Mouse (Mus musculus) midbrain, postnatal 0 days (tissue): Measurements from ENCODE around the gene Amer3. TPM values are rescaled to one million over a fixed set of nuclear protein-coding genes. Genes with fewer than 3 reads are reported as not detected.

Experiments
- ATAC-seq: fragments of 200-750 bp; cut with Nextera tagmentation; 2 replicates; pipeline ENCODE4 v1.8.0; 2017; ENCODE audit warnings: moderate number of reproducible peaks, mild to moderate bottlenecking, moderate TSS enrichment, moderate library complexity; ENCODE audit not compliant: low FRiP score
- DNase-seq: peaks from one replicate; pipeline ENCODE4 v3.0.0-alpha.2; 2015; ENCODE audit warnings: low spot score
- H3K27ac ChIP-seq: fragments of 300-500 bp; sonication (generic); 2 replicates; pipeline ENCODE4 v1.5.1; 2014; ENCODE audit warnings: low read depth, mild to moderate bottlenecking, low read length, mixed read lengths
- H3K27me3 ChIP-seq: fragments of 300-500 bp; sonication (generic); 2 replicates; pipeline ENCODE4 v1.6.1; 2014; ENCODE audit warnings: low read length, control low read depth, mixed read lengths; ENCODE audit not compliant: insufficient read depth
- H3K36me3 ChIP-seq: fragments of 300-500 bp; sonication (generic); 2 replicates; pipeline ENCODE4 v1.6.1; 2014; ENCODE audit warnings: low read length, control low read depth, mixed read lengths; ENCODE audit not compliant: insufficient read depth
- H3K4me1 ChIP-seq: fragments of 300-500 bp; sonication (generic); 2 replicates; pipeline ENCODE4 v1.6.1; 2014; ENCODE audit warnings: mild to moderate bottlenecking, control low read depth, antibody characterized with exemption, low read length, mixed read lengths; ENCODE audit not compliant: insufficient read depth
- H3K4me2 ChIP-seq: fragments of 300-500 bp; sonication (generic); 2 replicates; pipeline ENCODE4 v1.6.1; 2014; ENCODE audit warnings: low read depth, mild to moderate bottlenecking, low read length, mixed read lengths; ENCODE audit not compliant: poor library complexity, severe bottlenecking
- H3K4me3 ChIP-seq: fragments of 300-500 bp; sonication (generic); 2 replicates; pipeline ENCODE4 v1.5.1; 2014; ENCODE audit warnings: low read depth, mild to moderate bottlenecking, low read length, moderate library complexity
- H3K9ac ChIP-seq: fragments of 300-500 bp; sonication (generic); replicated peaks from 2 replicates; pipeline ENCODE4 v1.6.1; 2014; ENCODE audit warnings: mild to moderate bottlenecking, low read length, moderate library complexity, mixed read lengths; ENCODE audit not compliant: poor library complexity, severe bottlenecking
- H3K9me3 ChIP-seq: fragments of 300-500 bp; sonication (generic); 2 replicates; pipeline ENCODE4 v1.6.1; 2016; ENCODE audit warnings: low read length, control low read depth
- CTCF ChIP-seq: IDR thresholded peaks from 2 replicates; pipeline ENCODE4 v1.5.1; 2016; ENCODE audit warnings: antibody characterized with exemption, mild to moderate bottlenecking
- WGBS: fragments of 180-500 bp; shearing (Covaris S2); extraction: QIAGEN DNeasy Blood & Tissue Kit; methylation state at CpG from one replicate; pipeline ENCODE4 v1.1.7; 2014; 5-methylcytosine and 5-hydroxymethylcytosine counted together
- polyA plus RNA-seq: library from polyadenylated mRNA; unstranded; fragments of >200 nt; fragmentation: Nextera tagmentation; extraction: Ambion mirVana; gene quantifications from 2 replicates; pipeline ENCODE4 v1.2.1, GENCODE M21; 2015
- total RNA-seq: library from RNA; depleted of rRNA; stranded (reverse); fragments of >200 nt; gene quantifications from 2 replicates; pipeline ENCODE4 v1.2.3, GENCODE M21; 2014

The Amer3 gene
- total and polyA plus RNA-seq, 2 experiments from 2014 or later: 23.6 to 62.3 TPM

DNA sequence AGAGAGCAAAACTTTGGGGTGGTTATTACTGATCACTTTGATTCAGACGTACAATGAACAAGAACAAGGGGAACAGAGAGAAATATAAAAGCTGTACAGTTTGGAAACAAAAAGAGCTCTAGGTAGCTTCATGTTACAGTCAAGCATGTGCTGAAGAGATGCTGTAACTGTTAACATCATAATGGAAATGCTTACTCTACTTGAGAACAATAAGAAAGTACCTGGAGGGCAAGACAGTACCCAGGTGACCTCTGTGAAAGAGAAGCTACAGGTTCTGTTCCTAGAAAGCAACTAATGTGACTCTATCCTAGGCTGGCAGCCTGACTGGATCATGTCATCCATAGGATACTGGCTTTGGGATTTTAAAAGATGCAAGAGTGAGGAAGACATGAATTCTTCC is 32.4 kb upstream of the Amer3 start:
- no peak for TF ChIP-seq CTCF
- DNase-seq (no peak), ATAC-seq (no peak)
- H3K36me3 ChIP-seq: no peaks in the 10 kb centered on the region
- no peak overlapping the region for H3K4me2 ChIP-seq
- H3K27me3 ChIP-seq: no peaks in the 10 kb centered on the region
- H3K9ac ChIP-seq: no peak overlapping the region
- WGBS: 69% methylated on average over 1 of the region's 1 CpGs
- H3K4me3 ChIP-seq: no peak overlapping the region
- no peaks in the 10 kb centered on the region for H3K4me1 ChIP-seq
- no peak overlapping the region for H3K27ac ChIP-seq
- no peaks in the 10 kb centered on the region for H3K9me3 ChIP-seq

DNA sequence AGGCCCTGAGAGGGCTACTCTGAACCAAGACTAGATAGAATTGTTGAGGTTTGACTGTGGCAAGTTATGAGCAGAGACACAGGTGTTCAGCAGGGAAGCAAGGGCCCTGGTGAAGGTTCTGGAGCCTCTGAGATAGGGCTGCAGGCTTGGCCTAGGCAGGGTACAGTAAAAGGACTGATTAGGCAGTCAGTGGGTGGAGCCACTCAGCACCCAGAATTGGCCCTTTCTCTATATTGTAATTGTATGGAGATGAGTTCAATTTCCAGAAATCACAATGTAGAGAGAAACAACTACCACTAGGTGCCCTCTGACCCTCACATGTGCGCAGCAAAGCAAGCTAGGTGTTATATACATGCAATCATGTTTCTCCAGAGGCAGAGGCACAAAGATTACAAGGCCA is 25.8 kb upstream of the Amer3 start:
- ATAC-seq: no peak
- H3K27ac ChIP-seq: no peak overlapping the region
- H3K4me2 ChIP-seq: no peak overlapping the region
- H3K36me3 ChIP-seq: no peaks in the 10 kb centered on the region
- no peaks in the 10 kb centered on the region for H3K4me1 ChIP-seq
- no peak for TF ChIP-seq CTCF
- no peak overlapping the region for H3K9ac ChIP-seq
- H3K27me3 ChIP-seq: no peaks in the 10 kb centered on the region
- WGBS: 97% methylated on average over 1 of the region's 1 CpGs
- no peaks in the 10 kb centered on the region for H3K9me3 ChIP-seq
- DNase-seq: no peak
- H3K4me3 ChIP-seq: no peak overlapping the region

DNA sequence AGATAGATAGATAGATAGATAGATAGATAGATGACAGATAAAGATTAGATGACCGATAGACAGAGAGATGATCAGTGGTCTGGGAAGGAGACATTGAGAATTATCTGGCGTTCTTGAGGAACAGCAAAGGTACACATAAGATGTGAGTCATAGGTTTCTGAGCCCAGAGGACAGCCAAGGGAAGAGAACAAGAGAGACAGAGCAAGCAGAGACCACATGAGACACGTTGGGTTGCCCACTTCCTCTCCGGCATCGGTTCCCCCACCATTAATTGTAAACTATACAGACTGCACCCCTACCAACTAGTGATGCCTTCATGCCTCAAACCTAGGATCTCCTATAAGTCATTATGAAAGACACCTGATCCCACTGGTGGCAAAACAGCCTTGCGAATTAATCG is 25.2 kb upstream of the Amer3 start:
- Histone ChIP-seq H3K36me3 (no peaks in the 10 kb centered on the region), H3K4me1 (no peaks in the 10 kb centered on the region), H3K9ac (no peak overlapping the region), H3K4me2 (no peak overlapping the region), H3K9me3 (no peaks in the 10 kb centered on the region), H3K27ac (no peak overlapping the region), H3K27me3 (no peaks in the 10 kb centered on the region), H3K4me3 (no peak overlapping the region)
- no peak for DNase-seq
- no peak for TF ChIP-seq CTCF
- WGBS: 90% methylated on average over 7 of the region's 7 CpGs
- ATAC-seq: no peak

DNA sequence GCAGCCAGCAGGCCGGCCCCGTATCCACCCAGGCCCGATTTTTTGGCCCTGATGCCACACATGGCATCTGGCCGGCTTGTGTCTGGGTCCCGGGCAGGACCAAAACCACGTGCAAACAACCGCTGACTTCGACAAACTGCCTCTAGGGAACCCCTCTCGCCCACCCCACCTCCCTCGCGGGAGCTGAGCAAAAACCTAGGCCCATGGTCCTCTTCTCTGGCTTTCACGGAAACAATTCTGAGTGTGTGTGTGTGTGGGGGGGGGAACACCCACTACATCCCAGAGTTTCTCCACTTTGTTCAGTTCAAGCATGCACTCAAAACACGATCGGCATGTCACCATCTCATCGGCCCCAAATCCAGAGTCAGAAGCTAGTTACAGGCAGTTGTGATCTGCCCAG is 18.6 kb upstream of the Amer3 start, which contains the start of gene Prss40:
Gene Prss40 (minus strand): TSS at position 101 of the 400 bp plus-strand sequence.
- no peaks in the 10 kb centered on the region for H3K27me3 ChIP-seq
- 92% methylated on average over 15 of the region's 15 CpGs for WGBS
- no peak for TF ChIP-seq CTCF
- no peak within 1 kb of the TSS for H3K4me3 ChIP-seq
- H3K36me3 ChIP-seq: no peaks in the 10 kb centered on the region
- H3K27ac ChIP-seq: no peak within 1 kb of the TSS
- no peak within 1 kb of the TSS for H3K9ac ChIP-seq
- H3K4me2 ChIP-seq: no peak within 1 kb of the TSS
- DNase-seq (no peak), ATAC-seq (no peak)
- no peaks in the 10 kb centered on the region for H3K4me1 ChIP-seq
- H3K9me3 ChIP-seq: no peaks in the 10 kb centered on the region

DNA sequence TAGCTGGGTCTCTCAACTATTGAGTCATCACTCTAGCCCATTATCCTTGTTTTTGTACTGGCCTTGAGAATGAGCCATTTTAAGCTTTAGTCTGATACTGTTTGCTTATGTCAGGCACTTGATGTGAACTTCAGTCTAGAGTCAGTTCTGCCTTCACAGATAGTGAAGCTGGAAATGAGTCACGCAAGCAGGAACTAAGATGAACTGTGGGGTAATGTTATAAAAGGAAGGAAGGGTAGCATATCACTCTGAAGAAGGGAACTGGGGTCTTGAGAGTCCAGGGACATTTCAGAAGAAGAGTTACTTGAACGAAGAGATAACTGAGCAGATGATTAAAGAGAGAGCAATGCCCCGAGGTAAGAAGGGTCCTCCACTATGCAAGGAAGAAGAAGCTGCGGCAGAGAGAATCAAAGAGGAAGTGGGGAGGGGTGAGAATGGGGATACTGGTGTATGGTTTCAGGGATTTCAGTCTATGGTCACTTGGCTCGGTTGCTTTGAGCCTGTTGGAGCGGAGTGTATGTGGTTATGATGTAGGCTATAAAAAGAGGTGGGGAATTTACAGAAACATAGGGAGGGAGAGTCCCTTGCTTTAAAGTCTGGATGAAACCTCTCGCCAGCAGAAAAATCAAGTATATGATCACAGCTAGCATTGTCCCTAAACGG is 14.9 kb upstream of the Amer3 start:
- Histone ChIP-seq H3K4me2 (no peak overlapping the region), H3K4me1 (no peaks in the 10 kb centered on the region), H3K27ac (no peak overlapping the region), H3K36me3 (no peaks in the 10 kb centered on the region), H3K9me3 (no peaks in the 10 kb centered on the region), H3K9ac (no peak overlapping the region), H3K27me3 (no peaks in the 10 kb centered on the region), H3K4me3 (no peak overlapping the region)
- DNase-seq (no peak), ATAC-seq (no peak)
- WGBS: 86% methylated on average over 8 of the region's 8 CpGs
- TF ChIP-seq CTCF: no peak

DNA sequence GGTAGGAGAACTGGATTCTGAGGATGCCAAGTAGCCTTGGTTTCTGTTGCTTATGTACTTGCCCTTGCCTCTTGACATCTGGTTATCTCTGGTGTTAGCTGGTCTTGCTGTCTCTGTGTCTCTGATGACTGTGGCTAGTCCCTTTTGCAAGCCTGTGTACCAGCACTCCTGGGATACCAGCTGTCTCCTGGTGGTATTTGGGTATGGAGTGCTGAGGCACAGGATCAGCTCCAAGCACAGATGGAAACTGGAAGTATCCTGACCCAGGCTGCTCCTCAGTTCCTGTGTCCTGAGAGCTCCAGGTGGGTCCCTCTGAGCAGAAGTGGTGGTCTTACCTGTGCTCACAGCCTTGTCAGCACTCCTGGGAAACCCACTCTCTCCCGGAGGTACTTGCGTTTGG is 11.3 kb upstream of the Amer3 start:
- Histone ChIP-seq H3K4me1 (no peaks in the 10 kb centered on the region), H3K27me3 (no peaks in the 10 kb centered on the region), H3K9me3 (no peaks in the 10 kb centered on the region), H3K9ac (no peak overlapping the region), H3K4me2 (no peak overlapping the region), H3K36me3 (no peaks in the 10 kb centered on the region), H3K27ac (no peak overlapping the region), H3K4me3 (no peak overlapping the region)
- no peak for DNase-seq
- no peak for TF ChIP-seq CTCF
- 91% methylated on average over 2 of the region's 2 CpGs for WGBS
- no peak for ATAC-seq
